Mouse (Mus musculus): ENCODE results near the gene Camk2d.
A peak's percentile ranks its signal among the peaks of the same experiment; 100 is the strongest.

Gene Camk2d

DNA sequence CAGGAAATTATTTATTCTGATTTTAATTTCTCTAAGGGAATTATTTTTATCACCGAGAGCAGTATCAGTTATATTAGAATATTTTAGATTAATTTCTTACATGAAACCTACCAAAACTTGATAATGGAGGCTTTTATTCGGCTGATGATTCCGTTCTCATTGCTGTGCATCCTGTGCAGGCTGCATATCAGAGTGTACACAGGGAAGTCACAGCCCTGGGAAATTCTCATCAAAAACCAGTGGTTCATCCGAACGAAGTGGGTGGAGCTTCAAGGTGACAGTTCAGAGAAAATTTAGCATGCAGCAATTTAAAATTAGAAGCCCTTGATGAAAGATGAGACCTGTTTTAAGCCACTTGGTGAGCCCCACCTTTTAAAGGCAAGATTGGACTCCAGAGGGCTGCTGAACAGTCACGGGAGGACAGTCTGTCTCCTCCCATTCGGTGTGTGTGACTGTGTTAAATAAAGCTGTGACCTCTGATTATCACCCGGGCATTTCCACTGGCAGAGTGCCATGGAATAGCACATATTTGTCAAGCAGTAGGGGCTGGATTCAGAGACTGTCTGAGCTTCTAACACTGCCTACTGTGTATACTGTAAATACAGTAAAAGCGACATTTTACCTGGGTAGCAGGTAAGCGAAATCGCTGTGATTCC, 150.2 kb downstream of the Camk2d start:
- no peak for DNase-seq (ENCODE audit: low spot score in 2 of 2)

DNA sequence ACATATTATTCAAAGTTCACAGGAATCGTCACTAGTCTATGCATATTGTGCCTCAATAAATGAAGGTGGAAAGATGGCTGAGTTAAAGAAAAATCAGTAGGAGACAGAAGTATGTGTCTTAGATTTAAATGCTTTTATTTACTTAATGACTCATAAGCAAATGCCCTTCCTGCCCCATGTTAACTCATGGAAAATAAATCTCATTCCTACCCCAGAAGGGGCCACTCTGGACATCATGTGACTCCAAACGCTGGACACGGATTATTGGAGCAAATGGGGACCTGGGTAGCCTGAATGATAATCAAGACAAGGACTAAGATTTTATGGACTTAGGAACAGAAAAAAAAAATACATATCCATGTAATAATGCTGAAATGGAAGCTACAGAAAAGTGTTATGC, 151.5 kb downstream of the Camk2d start:
- no peak for DNase-seq (ENCODE audit: low spot score in 2 of 2)

DNA sequence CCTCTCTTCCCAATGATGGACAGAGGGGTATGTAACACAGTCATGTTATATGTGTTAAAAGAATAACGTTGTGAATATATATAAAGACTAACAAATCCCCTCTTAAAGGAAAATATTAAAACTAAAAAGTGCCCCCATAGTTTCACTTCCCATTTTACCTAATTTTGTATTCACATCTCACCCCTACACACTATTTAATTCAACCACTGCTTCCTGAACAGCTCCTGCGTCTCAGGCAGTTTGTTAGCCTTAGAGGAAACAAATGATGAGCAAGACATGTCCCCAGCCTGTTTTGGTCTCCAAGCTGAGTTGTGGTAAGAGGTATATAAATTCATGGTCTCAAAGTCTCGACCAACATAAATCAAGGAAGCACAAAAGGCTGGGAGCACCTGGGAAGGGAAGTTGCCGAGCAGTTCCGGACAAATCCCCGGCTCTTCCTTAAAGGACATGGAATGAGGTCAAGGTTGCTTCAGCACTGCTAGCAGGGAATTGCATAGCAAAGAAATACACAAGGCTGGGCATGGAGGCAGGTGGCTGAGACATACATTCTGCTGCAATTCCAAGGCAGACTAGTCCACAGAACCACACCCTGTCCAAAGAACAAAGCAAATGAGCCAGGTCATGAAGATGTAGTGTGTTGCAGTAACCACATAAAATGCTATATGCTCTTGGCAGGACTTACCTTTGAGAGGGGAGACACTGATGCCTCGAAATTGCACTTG, 155.4 kb downstream of the Camk2d start:
- DNase-seq (ENCODE audit: low spot score in 2 of 2) = no peak

DNA sequence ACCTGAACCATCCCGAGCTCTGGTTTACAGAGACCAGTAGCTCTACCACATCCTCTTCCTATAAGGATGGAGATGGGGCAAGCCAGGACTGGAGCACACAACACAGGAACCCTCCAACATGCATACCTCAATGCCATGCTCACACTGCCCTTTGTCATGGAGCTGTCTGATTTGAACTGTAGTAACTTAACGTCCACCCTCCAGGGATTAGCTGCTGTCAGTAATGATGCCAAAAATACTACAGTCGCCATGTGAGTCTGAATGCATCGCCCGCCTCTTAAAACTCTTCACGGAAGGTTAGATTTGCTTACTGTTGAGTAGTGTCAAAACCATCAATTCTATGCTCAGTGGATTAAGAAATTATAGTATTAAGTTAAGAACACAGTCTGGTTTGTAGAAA, 156.9 kb downstream of the Camk2d start:
- DNase-seq (ENCODE audit: low spot score in 2 of 2) = no peak

DNA sequence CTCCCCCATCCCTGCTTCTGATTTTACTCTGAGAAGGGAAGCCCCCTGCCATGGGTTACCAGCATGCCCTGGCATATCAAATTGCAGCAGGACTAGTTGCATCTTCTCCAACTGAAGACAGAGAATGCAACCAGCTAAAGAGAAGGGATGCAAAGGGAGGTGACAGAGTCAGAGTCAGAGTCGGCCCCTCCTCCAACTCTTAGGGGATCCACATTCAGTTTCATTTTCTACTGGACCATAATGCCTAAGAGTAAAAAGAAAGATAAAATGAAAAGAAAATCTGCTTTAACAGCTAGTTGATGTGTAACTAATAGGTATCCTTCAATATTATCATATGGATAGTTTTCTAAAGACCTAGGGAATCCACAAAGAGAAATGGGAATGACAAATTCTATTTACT, 162.3 kb downstream of the Camk2d start:
- DNase-seq (ENCODE audit: low spot score in 2 of 2) = no peak

DNA sequence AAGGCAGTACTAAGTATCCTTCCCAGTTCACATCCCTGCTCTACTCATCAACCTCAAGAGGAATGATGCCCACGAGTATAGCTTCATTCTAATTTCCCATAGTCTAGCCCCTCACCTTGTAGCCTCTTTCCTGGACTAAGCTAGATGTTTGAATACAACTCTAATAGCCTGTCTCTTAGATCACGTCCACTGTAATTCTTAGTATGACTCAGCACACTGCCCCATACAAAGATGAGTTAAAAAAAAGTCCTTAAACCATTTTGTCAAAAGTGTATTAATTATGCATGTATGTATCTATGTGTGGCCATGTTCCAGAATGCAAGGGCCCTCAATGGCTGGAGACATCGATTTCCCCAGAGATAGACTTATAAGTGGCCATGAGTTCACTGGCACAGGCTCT, 164.5 kb downstream of the Camk2d start:
- no peak for DNase-seq (ENCODE audit: low spot score in 2 of 2)

DNA sequence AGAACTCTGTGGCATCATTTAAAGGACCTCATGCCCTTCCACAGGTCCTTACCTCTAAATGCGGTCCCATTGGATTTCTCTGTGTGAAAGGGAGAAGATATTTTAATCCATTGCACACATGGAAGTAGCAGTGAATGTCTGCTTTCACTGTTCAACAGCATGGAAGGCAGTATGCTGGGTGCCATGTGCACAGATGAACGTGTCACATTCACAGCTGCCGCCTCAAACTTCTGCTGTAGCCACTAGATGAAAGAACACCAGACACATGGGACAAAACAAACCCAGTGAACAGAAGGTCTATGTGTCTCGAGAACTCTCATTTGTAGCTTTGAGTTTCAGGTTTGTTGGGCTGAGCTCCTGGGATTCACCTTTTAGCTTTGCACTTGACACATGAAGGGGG, 168.6 kb downstream of the Camk2d start:
- DNase-seq (ENCODE audit: low spot score in 2 of 2) = peak in 1 of 2 experiments; percentile 8

DNA sequence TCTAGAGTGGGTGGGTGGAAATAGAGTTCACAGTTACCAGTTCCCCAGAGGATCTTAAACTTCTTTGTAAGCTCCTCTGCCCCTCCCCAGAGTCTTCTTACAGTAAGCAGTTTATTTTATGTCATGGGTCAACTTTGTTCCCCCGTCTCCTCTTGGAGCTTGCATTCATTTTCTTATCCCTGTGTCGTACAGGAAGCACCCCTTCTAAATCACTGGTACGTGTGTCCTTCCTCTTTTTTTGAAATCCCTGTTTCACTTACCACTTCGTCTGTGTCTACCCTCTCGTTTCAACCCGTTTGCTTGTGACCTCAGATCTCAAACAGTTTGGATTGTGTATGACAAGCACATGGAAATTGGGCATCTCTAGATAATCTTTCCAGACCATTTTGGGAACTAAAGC, 174.0 kb downstream of the Camk2d start:
- no peak for DNase-seq (ENCODE audit: low spot score in 2 of 2)

DNA sequence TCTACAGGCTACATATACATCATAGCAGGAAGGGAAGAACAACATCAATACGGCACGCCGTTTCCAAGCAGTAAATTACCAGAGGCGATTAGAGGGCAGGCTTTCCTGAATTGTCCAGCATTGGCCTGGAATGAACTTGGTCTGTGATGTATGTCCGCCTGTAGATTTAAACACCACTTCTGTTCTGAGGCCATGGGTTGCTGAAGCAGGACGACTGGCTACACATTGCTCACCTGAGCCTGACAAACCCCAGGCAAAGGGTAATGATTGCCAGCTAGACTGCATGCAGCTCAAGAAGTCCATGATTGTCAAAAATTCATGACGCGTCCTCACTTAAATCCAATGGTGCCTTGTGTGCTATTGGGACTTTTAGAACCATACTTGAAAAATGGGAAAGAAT, 174.9 kb downstream of the Camk2d start:
- no peak for DNase-seq (ENCODE audit: low spot score in 2 of 2)

DNA sequence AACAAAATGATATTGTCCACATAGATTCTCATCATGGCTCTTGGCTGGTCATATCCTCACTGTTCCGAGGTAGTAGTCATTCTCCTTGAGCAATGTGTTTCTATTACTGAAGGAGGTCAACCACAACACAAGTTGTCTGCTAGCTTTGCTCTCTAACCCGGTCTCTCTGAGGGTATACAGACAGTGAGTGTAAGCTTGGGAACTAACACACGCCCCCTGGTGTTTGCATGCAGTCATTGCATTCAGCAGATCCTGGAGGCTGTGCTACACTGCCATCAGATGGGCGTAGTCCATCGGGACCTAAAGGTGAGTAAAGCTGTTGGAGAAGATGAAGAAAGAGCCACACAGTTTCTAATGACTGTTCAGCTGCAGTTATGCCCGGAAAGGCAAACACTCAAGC, 175.4 kb downstream of the Camk2d start:
- DNase-seq (ENCODE audit: low spot score in 2 of 2) = peak; percentile 16 to 66

DNA sequence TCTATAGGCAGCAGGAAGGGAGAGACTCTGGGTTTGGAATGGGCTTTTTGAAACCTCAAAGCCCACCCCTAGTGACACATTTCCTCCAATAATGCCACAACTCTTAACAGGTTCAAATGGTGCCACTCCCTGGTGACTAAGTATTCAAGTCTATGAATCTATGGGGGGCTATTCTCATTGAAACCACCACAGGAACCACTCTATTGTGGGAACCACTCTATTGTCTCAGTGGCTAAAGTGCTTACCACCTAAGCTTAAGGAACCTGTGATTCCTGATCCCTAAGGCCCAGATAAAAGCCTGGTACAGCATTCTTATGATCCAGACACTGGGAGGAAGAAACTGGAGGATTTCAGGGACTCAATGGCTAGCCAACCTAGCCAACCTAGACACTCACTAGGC, 179.9 kb downstream of the Camk2d start:
- DNase-seq (ENCODE audit: low spot score in 2 of 2) = no peak

DNA sequence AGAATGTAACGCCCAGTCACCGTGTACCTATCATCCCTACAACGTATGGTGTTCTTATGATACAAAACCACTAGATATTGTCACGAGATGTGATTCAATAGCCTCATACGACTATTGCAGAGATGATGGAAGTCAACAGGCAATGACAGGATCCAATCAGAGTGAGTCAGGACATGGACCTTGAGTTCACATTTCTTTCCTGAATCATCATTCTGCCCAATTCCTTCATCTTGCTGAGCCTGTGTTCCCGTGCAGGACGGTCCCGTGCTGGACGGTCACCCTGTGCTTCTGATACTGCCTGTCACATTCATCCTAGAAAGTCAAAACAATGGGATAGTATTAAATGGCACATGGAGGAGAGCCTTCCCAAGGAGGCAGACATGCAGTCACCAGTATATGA, 181.0 kb downstream of the Camk2d start:
- DNase-seq (ENCODE audit: low spot score in 2 of 2) = no peak

DNA sequence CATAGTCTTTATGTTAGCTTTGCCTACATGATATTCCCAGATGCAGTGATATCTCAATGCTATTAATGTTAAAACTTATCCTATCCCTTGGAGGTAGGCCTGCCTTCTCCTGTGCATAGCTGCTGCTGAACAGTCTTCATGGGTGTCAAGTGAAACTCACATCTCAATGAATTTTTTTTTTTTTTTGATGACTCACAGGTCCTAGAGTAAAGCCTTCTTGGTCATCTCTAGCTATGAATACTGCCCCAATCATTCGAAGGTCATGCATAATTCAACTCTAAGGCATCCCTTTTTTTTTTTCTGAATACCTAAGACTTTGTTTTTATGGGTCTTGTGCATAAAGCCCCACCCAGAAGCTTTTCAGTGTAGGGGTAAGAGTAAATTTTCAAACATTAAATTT, 181.8 kb downstream of the Camk2d start:
- no peak for DNase-seq (ENCODE audit: low spot score in 2 of 2)

DNA sequence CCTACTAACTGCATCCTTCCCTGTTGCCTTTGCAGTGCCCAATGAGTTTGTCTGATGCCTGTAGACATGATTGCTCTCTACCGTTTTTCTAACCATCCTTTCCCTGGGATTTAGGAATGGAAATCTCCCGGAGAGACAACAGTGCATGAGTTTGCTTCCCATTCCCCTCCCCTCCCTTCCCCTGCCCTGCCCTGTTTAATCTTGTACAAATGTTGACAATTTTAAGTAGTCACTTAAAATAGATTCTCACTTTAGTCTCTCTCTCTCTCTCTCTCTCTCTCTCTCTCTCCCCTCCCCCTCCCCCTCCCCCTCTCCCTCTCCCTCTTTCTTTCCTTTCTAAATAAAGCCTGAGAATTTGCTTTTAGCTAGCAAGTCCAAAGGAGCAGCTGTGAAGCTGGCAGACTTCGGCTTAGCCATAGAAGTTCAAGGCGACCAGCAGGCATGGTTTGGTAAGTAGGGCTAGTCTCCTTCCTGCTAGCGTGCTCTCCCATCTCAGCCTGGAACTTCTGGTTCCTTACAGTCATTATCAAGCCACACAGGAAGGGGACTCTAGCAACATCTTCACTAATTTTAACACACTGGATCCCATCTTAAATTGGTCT, 184.0 kb downstream of the Camk2d start:
- DNase-seq (ENCODE audit: low spot score in 2 of 2) = no peak

DNA sequence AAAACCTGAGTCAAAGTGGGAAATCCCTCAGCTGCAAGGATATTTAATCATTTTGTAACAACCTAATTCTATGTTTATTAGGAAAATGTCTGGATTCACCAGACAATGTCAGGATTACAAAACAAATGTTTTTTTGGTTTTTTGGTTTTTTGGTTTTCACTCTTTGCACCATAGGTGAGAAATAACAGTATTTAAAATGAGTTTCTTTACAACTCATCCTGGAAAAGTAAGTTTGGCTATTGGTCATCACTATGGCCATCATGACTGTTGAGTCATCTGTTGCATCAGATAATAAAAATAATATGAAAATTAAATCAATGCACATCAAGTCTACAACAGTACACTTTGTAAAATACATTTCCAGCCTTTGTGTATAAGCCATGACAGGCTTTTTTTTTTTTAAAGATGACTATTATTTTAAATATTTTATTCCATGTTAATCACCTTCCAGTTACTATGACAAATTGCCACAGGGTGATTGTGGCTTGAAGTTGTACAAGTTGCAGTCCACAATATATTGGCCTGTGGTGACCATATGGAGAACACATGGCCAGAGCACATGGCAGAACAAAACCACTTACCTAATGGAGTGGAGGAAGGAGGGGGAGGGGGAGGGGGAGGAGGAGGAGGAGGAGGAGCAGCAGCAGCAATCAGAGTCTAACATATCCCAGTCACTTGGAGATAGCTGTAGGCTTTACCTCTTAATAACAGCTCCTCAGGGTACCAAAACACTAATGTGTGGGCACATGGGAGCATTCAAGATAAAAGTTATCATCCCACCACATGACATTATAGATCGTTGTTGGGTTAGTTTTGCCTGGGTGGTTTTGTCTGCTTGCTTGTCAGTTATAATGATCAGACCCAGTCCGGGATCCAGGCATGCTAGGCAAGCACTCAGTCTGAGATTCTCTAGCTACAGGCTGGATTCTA, 197.2 kb downstream of the Camk2d start:
- no peak for DNase-seq (ENCODE audit: low spot score in 2 of 2)

DNA sequence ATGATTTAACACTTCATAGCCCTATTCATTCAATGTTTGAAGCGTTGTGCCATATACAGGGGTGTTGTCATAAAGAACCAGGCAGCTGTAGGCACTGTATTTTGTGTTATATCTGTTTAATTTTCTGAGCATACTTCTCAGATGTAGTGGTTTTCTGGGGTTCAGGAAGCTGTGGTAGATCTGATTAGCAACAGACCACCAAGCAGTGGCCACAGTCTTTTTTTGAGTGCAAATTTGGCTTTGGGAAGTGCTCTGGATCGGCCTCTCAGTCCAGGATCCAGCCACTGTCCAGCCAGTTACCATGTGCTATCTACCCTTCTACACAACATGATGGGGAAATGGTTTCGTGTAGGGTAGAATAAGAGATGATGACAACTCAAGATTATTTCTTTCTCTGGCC, 199.8 kb downstream of the Camk2d start:
- DNase-seq (ENCODE audit: low spot score in 2 of 2) = no peak

DNA sequence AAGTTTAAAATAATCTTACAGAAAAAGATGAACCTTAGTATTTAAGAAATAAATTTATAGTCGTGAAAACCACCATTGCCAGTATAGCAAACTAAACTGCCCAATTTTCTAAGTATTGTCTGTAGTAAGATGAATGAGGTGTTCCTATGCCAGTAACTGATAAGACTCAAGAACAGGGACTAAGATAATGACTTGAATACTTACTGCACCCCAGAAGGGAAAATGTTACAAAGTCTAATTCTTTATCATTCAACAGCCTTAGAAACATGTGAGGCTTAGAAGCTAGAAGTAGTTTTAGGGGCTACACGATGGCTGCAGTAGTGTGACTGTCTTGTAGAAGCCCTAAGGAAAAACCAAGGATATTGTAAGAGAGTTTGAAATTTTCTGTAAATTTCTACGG, 200.9 kb downstream of the Camk2d start:
- DNase-seq (ENCODE audit: low spot score in 2 of 2) = no peak

DNA sequence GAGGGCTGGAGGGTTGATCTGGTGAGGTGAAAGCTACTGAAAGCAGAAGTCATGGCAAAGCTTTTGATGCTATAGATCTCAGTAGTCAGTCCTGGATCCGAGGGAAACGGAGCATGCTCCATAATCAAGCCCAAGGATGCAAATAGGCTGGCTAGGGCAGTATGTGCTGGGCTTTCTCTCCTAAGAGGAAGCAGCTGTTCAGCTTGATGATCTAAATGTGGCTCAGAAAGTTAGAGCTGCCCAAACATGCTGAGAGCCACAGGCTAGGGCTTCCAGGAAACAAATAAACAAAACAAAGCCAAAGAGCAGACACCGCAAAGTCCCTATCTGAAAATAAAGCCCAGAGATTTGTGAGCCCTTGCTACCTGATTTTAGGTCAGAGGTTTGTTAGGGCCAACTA, 201.7 kb downstream of the Camk2d start:
- DNase-seq (ENCODE audit: low spot score in 2 of 2) = no peak

DNA sequence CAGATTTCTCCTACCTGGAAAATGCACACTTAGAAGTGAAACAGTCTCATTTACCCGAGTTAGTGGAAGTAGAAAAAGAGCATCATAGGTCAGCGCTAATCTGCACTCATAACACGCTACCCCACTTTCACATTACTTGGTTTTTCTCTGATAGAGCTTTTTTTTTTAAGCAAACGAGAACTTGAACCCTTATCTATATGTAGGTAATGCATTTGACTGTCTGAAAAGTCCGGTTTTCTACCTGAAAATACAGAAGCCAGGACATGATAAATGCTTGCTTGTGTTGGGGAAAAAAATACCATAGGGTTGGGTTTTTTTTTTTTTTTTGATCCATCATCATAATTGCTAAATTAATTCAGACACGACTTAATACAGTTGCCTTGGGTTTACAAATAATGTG, 206.9 kb downstream of the Camk2d start:
- DNase-seq (ENCODE audit: low spot score in 2 of 2) = no peak

DNA sequence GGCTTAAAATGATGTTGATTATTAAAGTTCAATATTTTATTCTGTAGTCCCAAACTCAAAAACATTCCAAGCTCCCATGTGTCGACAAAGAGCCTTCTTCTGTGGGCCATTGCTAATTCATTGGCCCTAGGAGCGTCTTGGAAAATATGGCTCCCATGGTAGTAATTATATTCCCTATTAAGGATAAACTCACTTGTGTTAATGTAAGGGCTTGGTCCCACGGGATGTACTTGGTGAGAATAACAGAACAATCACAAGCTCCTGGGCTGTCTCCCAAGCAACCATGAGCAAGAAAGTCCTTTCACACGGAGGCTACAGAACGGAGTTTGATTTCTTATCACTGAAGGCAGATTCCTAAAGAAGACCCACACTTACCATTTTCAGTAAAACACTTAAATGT, 208.9 kb downstream of the Camk2d start:
- DNase-seq (ENCODE audit: low spot score in 2 of 2) = no peak

DNA sequence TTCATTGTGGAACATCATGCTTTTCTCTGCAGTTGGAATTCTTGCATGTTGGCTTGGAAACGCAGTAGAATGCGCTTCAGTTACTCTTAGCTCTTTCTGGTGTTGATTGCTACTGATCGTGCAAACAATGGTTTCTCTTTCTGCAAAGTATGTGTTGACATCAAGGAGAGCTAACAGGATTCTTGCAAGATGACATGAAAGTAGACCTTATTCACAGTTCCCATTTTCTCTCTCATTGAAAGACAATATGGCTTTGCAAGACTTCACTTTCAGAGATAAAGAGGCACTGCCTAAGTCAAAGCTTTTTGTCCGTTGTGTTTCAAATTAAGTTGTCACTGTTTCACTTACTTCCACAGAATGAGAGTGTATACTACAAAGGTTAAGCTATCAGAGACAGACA, 210.0 kb downstream of the Camk2d start:
- DNase-seq (ENCODE audit: low spot score in 2 of 2) = no peak

DNA sequence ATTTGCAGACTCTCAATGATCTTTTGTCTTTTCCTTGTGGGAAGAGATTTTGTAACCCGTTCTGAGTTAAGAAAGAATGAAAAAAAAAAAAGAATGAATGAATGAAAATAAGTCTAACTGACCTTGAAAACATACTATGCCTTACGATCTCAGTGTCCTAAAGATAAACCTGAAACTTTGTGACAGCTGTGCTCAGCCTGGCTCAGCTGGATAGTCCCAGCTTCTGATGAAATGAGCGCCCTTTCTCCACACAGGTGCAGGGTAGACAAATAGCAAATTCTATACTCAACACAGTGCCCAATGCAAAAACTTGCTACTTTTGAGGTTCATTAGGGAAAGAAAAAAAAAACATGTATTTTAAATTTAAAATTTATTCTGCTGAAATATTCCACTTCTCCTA, 213.8 kb downstream of the Camk2d start:
- no peak for DNase-seq (ENCODE audit: low spot score in 2 of 2)
